Mouse (Mus musculus): ENCODE measurements around the gene Npas3. TPM values are rescaled to one million over a fixed set of nuclear protein-coding genes. Genes with fewer than 3 reads are reported as not detected.
"Not testable (repeated sequence)": the region's sequence is repeated elsewhere in the genome, so short reads cannot be mapped to it uniquely, and the experiment has no call there.

Gene Npas3
- polyA plus RNA-seq, 1 experiment from 2014 or later = 2.0 TPM

GRCm38 (mm10) chr12:53248796-53249195 is 319 bp downstream of the Npas3 start:
- H3K4me3 ChIP-seq (ENCODE audit: low read depth, low read length) = peak overlapping the region; percentile 53
- no peaks in the 10 kb centered on the region for H3K4me1 ChIP-seq (replicated peaks; ENCODE audit: control insufficient read depth, insufficient read depth, low read length)
- no peaks in the 10 kb centered on the region for H3K36me3 ChIP-seq (ENCODE audit: control insufficient read depth, insufficient read depth, low read length)
- H3K27me3 ChIP-seq (replicated peaks; ENCODE audit: control insufficient read depth, insufficient read depth, low read length) = peaks cover 88% of the 10 kb centered on the region
- H3K9ac ChIP-seq (ENCODE audit: low read depth, low read length) = no peak overlapping the region
- H3K27ac ChIP-seq (ENCODE audit: low read depth, low read length) = no peak overlapping the region
- no peaks in the 10 kb centered on the region for H3K9me3 ChIP-seq (ENCODE audit: control insufficient read depth, low read length)
- 1% methylated on average over 15 of the region's 15 CpGs for WGBS
- H3K4me2 ChIP-seq = peak overlapping the region; percentile 73
- ATAC-seq (replicated peaks; ENCODE audit: low FRiP score) (no peak), DNase-seq (ENCODE audit: low spot score) (no peak)

- H3K4me2 ChIP-seq = peak overlapping the region; percentile 81
- H3K27me3 ChIP-seq (replicated peaks; ENCODE audit: control insufficient read depth, insufficient read depth, low read length) = peaks cover 86% of the 10 kb centered on the region
- under 1% methylated on average over 10 of the region's 11 CpGs for WGBS
- no peaks in the 10 kb centered on the region for H3K4me1 ChIP-seq (replicated peaks; ENCODE audit: control insufficient read depth, insufficient read depth, low read length)
- no peak overlapping the region for H3K27ac ChIP-seq (ENCODE audit: low read depth, low read length)
- H3K9ac ChIP-seq (ENCODE audit: low read depth, low read length) = no peak overlapping the region
- ATAC-seq (replicated peaks; ENCODE audit: low FRiP score) (peak; percentile 9; the same call in 1 of the 2 replicates), DNase-seq (ENCODE audit: low spot score) (peak; percentile 47)
- H3K36me3 ChIP-seq (ENCODE audit: control insufficient read depth, insufficient read depth, low read length) = no peaks in the 10 kb centered on the region
- H3K9me3 ChIP-seq (ENCODE audit: control insufficient read depth, low read length) = no peaks in the 10 kb centered on the region
- H3K4me3 ChIP-seq (ENCODE audit: low read depth, low read length) = peak overlapping the region; percentile 71
Observed at GRCm38 (mm10) chr12:53251701-53252181, 3.3 kb downstream of the Npas3 start.

- WGBS = 2% methylated on average over 7 of the region's 23 CpGs
- Histone ChIP-seq H3K36me3 (ENCODE audit: control insufficient read depth, insufficient read depth, low read length) (no peaks in the 10 kb centered on the region), H3K9ac (ENCODE audit: low read depth, low read length) (peak overlapping the region; percentile 70), H3K27me3 (replicated peaks; ENCODE audit: control insufficient read depth, insufficient read depth, low read length) (peaks cover 81% of the 10 kb centered on the region), H3K4me2 (peak overlapping the region; percentile 81), H3K9me3 (ENCODE audit: control insufficient read depth, low read length) (no peaks in the 10 kb centered on the region), H3K27ac (ENCODE audit: low read depth, low read length) (peak overlapping the region; percentile 61; the same call in 1 of the 2 replicates), H3K4me3 (ENCODE audit: low read depth, low read length) (peak overlapping the region; percentile 71), H3K4me1 (replicated peaks; ENCODE audit: control insufficient read depth, insufficient read depth, low read length) (no peaks in the 10 kb centered on the region)
- DNase-seq (ENCODE audit: low spot score) (peak; percentile 41), ATAC-seq (replicated peaks; ENCODE audit: low FRiP score) (no peak; the same call in 1 of the 2 replicates)
Observed at GRCm38 (mm10) chr12:53252213-53252571, 3.7 kb downstream of the Npas3 start.

- H3K27ac ChIP-seq (ENCODE audit: low read depth, low read length) = peak overlapping the region; percentile 61
- no peaks in the 10 kb centered on the region for H3K36me3 ChIP-seq (ENCODE audit: control insufficient read depth, insufficient read depth, low read length)
- peak overlapping the region; percentile 70 for H3K9ac ChIP-seq (ENCODE audit: low read depth, low read length)
- peaks cover 75% of the 10 kb centered on the region for H3K27me3 ChIP-seq (replicated peaks; ENCODE audit: control insufficient read depth, insufficient read depth, low read length)
- H3K4me3 ChIP-seq (ENCODE audit: low read depth, low read length) = peak overlapping the region; percentile 71
- no peaks in the 10 kb centered on the region for H3K4me1 ChIP-seq (replicated peaks; ENCODE audit: control insufficient read depth, insufficient read depth, low read length)
- ATAC-seq (replicated peaks; ENCODE audit: low FRiP score) = peak; percentile 52
- DNase-seq (ENCODE audit: low spot score) = peak; percentile 63
- under 1% methylated on average over 73 of the region's 115 CpGs for WGBS
- H3K9me3 ChIP-seq (ENCODE audit: control insufficient read depth, low read length) = no peaks in the 10 kb centered on the region
- H3K4me2 ChIP-seq = peak overlapping the region; percentile 81
Observed at GRCm38 (mm10) chr12:53252572-53253422, 4.3 kb downstream of the Npas3 start.

- DNase-seq (ENCODE audit: low spot score) (peak; percentile 51), ATAC-seq (replicated peaks; ENCODE audit: low FRiP score) (peak; percentile 51; the same call in 1 of the 2 replicates)
- 0 out of 2 replicates have a peak overlapping the region, but pooled peaks have one; percentile 5 for H3K9ac ChIP-seq (ENCODE audit: low read depth, low read length)
- H3K27ac ChIP-seq (ENCODE audit: low read depth, low read length) = 0 out of 2 replicates have a peak overlapping the region, but pooled peaks have one; percentile 25
- no peaks in the 10 kb centered on the region for H3K4me1 ChIP-seq (replicated peaks; ENCODE audit: control insufficient read depth, insufficient read depth, low read length)
- WGBS = under 1% methylated on average over 29 of the region's 32 CpGs
- H3K36me3 ChIP-seq (ENCODE audit: control insufficient read depth, insufficient read depth, low read length) = no peaks in the 10 kb centered on the region
- H3K9me3 ChIP-seq (ENCODE audit: control insufficient read depth, low read length) = no peaks in the 10 kb centered on the region
- H3K4me2 ChIP-seq = peak overlapping the region; percentile 81
- peaks cover 67% of the 10 kb centered on the region for H3K27me3 ChIP-seq (replicated peaks; ENCODE audit: control insufficient read depth, insufficient read depth, low read length)
- H3K4me3 ChIP-seq (ENCODE audit: low read depth, low read length) = peak overlapping the region; percentile 71
Observed at GRCm38 (mm10) chr12:53253461-53254159, 5.1 kb downstream of the Npas3 start.

- ATAC-seq (replicated peaks; ENCODE audit: low FRiP score) (no peak), DNase-seq (ENCODE audit: low spot score) (no peak)
- no peaks in the 10 kb centered on the region for H3K36me3 ChIP-seq (ENCODE audit: control insufficient read depth, insufficient read depth, low read length)
- no peak overlapping the region for H3K9ac ChIP-seq (ENCODE audit: low read depth, low read length)
- 6% methylated on average over 6 of the region's 6 CpGs for WGBS
- no peak overlapping the region for H3K27ac ChIP-seq (ENCODE audit: low read depth, low read length)
- H3K4me1 ChIP-seq (replicated peaks; ENCODE audit: control insufficient read depth, insufficient read depth, low read length) = no peaks in the 10 kb centered on the region
- H3K9me3 ChIP-seq (ENCODE audit: control insufficient read depth, low read length) = no peaks in the 10 kb centered on the region
- H3K27me3 ChIP-seq (replicated peaks; ENCODE audit: control insufficient read depth, insufficient read depth, low read length) = peaks cover 62% of the 10 kb centered on the region
- H3K4me3 ChIP-seq (ENCODE audit: low read depth, low read length) = peak overlapping the region; percentile 71
- H3K4me2 ChIP-seq = peak overlapping the region; percentile 81
Observed at GRCm38 (mm10) chr12:53254160-53254480, 5.6 kb downstream of the Npas3 start.

GRCm38 (mm10) chr12:53274502-53274901 is 26.0 kb downstream of the Npas3 start:
- not testable (repeated sequence) for H3K9me3 ChIP-seq (ENCODE audit: control insufficient read depth, low read length); ATAC-seq (replicated peaks; ENCODE audit: low FRiP score); H3K27me3 ChIP-seq (replicated peaks; ENCODE audit: control insufficient read depth, insufficient read depth, low read length); H3K27ac ChIP-seq (ENCODE audit: low read depth, low read length); DNase-seq (ENCODE audit: low spot score); H3K9ac ChIP-seq (ENCODE audit: low read depth, low read length); H3K4me1 ChIP-seq (replicated peaks; ENCODE audit: control insufficient read depth, insufficient read depth, low read length); H3K4me3 ChIP-seq (ENCODE audit: low read depth, low read length); H3K4me2 ChIP-seq; H3K36me3 ChIP-seq (ENCODE audit: control insufficient read depth, insufficient read depth, low read length)

GRCm38 (mm10) chr12:53277393-53277792 is 28.9 kb downstream of the Npas3 start:
- Histone ChIP-seq H3K9ac (ENCODE audit: low read depth, low read length) (no peak overlapping the region), H3K36me3 (ENCODE audit: control insufficient read depth, insufficient read depth, low read length) (no peaks in the 10 kb centered on the region), H3K4me1 (replicated peaks; ENCODE audit: control insufficient read depth, insufficient read depth, low read length) (no peaks in the 10 kb centered on the region), H3K4me3 (ENCODE audit: low read depth, low read length) (no peak overlapping the region), H3K27me3 (replicated peaks; ENCODE audit: control insufficient read depth, insufficient read depth, low read length) (no peaks in the 10 kb centered on the region), H3K9me3 (ENCODE audit: control insufficient read depth, low read length) (no peaks in the 10 kb centered on the region), H3K27ac (ENCODE audit: low read depth, low read length) (no peak overlapping the region), H3K4me2 (no peak overlapping the region)
- WGBS = 66% methylated on average over 6 of the region's 6 CpGs
- no peak for ATAC-seq (replicated peaks; ENCODE audit: low FRiP score)
- no peak for DNase-seq (ENCODE audit: low spot score)
